In the genomic region with DNA sequence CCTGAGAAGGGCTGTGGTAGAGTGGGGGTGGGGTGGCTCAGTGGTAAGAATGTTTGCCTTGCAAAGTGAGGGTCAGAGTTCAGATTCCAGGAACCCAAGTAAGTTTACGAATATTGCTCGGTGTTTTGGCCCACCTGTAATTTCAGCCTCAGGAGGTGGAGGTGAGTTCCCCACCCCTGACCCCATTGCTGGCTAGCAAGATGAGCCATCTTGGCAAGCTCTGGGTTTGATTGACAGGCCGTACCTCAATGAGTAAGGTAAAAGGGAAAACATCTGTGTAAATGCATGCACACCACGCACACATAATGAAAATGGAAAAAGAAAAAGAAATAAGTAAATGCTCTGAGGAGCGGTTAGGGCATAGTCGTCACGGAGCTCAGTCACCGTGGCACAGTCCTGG, we compare ENCODE assay signal across 30 mouse cellular contexts. TPM values are rescaled to one million over a fixed set of nuclear protein-coding genes. Genes with fewer than 3 reads are reported as not detected.
DNase-seq lines count a peak whose midpoint lies in the region; ATAC-seq and TF ChIP-seq lines count a peak whose summit lies in the region.
"Had no signal": no experiment of that assay in that cellular context is flagged by ENCODE, and none has a peak within 500 bp of the region (broad histone marks: within the 10 kb centered on the region; RNA-seq: fewer than 3 reads in every experiment).

No protein-coding gene starts in this region.

- H3K36me3 ChIP-seq in forebrain, embryonic 14.5 days (ENCODE audit: control insufficient read depth, insufficient read depth, low read length) = no peaks in the 10 kb centered on the region
- H3K36me3 ChIP-seq: embryonic facial prominence, embryonic 12.5 days; embryonic facial prominence, embryonic 15.5 days; forebrain, embryonic 15.5 days; G1E; heart, embryonic 12.5 days; heart, embryonic 15.5 days; hindbrain, embryonic 10.5 days; hindbrain, embryonic 13.5 days had no signal

- no peaks in the 10 kb centered on the region for H3K9me3 ChIP-seq in forebrain, embryonic 14.5 days (replicated peaks; ENCODE audit: control insufficient read depth, low read length)
- H3K9me3 ChIP-seq: embryonic facial prominence, embryonic 12.5 days; embryonic facial prominence, embryonic 15.5 days; forebrain, embryonic 15.5 days; G1E; heart, embryonic 12.5 days; heart, embryonic 15.5 days; hindbrain, embryonic 10.5 days; hindbrain, embryonic 13.5 days had no signal

- no peak overlapping the region for H3K9ac ChIP-seq in forebrain, embryonic 14.5 days (ENCODE audit: low read length)
- H3K9ac ChIP-seq: embryonic facial prominence, embryonic 12.5 days; embryonic facial prominence, embryonic 15.5 days; forebrain, embryonic 15.5 days; heart, embryonic 12.5 days; heart, embryonic 15.5 days; hindbrain, embryonic 13.5 days had no signal

- peak; percentile 30 for DNase-seq in cerebellum, adult 11 months
- DNase-seq in cerebellum, postnatal 36 days = no peak
- peak; percentile 72 for DNase-seq in cerebellum, adult 9-11 months
- DNase-seq in layer of hippocampus, adult 2 months (ENCODE audit: low spot score in 2 of 2) = no peak
- no peak for DNase-seq in layer of hippocampus, adult 8-10 months (ENCODE audit: low spot score in 2 of 2)
- DNase-seq in yolk sac, embryonic 10.5 days (ENCODE audit: low spot score) = peak; percentile 84
- DNase-seq in forebrain, embryonic 14.5 days (ENCODE audit: low spot score) = no peak
- DNase-seq: adrenal gland, postnatal 10 days; adrenal gland, postnatal 36 days; gastrocnemius, postnatal 25 days; heart, adult 18-20 months; heart, postnatal 10 days; heart, postnatal 36 days had no signal

- H3K4me1 ChIP-seq in forebrain, embryonic 14.5 days (ENCODE audit: control insufficient read depth, insufficient read depth, low read length) = no peaks in the 10 kb centered on the region

- no peak for ATAC-seq in cerebellum, adult (ENCODE audit: insufficient number of reproducible peaks, low FRiP score, low TSS enrichment)
- no peak for ATAC-seq in forebrain, embryonic 14.5 days
- ATAC-seq: intestine, postnatal 0 days; Patski had no signal

- H3K27ac ChIP-seq in layer of hippocampus, adult 2 months = peak overlapping the region; percentile 21; the same call in 1 of the 2 replicates
- H3K27ac ChIP-seq in forebrain, embryonic 14.5 days (ENCODE audit: low read depth, low read length) = no peak overlapping the region
- H3K27ac ChIP-seq: embryonic facial prominence, embryonic 12.5 days; embryonic facial prominence, embryonic 15.5 days; forebrain, embryonic 15.5 days; heart, embryonic 15.5 days; hindbrain, embryonic 13.5 days had no signal

- H3K4me2 ChIP-seq in forebrain, embryonic 14.5 days (ENCODE audit: low read length) = no peak overlapping the region
- H3K4me2 ChIP-seq: embryonic facial prominence, embryonic 12.5 days; embryonic facial prominence, embryonic 15.5 days; forebrain, embryonic 15.5 days; heart, embryonic 12.5 days; heart, embryonic 15.5 days; hindbrain, embryonic 13.5 days had no signal

- no peaks in the 10 kb centered on the region for H3K27me3 ChIP-seq in forebrain, embryonic 14.5 days (replicated peaks; ENCODE audit: control insufficient read depth, insufficient read depth, low read length)
- H3K27me3 ChIP-seq: embryonic facial prominence, embryonic 12.5 days; embryonic facial prominence, embryonic 15.5 days; forebrain, embryonic 15.5 days; heart, embryonic 12.5 days; heart, embryonic 15.5 days; Patski had no signal

- no peak for TF ChIP-seq CTCF in layer of hippocampus, adult 2 months (conservative IDR thresholded peaks at IDR 0.05)

- 92% methylated on average over 8 of the region's 8 CpGs for WGBS in forebrain, embryonic 14.5 days

- no peak overlapping the region for H3K4me3 ChIP-seq in layer of hippocampus, adult 2 months
- no peak overlapping the region for H3K4me3 ChIP-seq in forebrain, embryonic 14.5 days (ENCODE audit: low read depth, low read length)
- H3K4me3 ChIP-seq: embryonic facial prominence, embryonic 12.5 days; embryonic facial prominence, embryonic 15.5 days; forebrain, embryonic 15.5 days; heart, embryonic 12.5 days; heart, embryonic 15.5 days; hindbrain, embryonic 10.5 days; hindbrain, embryonic 13.5 days had no signal

RNA-seq across cellular contexts. Expression of a gene that starts 14.7 kb away (rescaled TPM):
- 100 to 1,000 TPM; 240 to 254 TPM for total RNA-seq in layer of hippocampus, adult 2 months (2021)
- 100 to 1,000 TPM; 248 to 260 (median 255) TPM for total RNA-seq in layer of hippocampus, adult 8-10 months (2022)
- polyA plus RNA-seq in forebrain, embryonic 14.5 days (2014; fragmentation: Nextera tagmentation; extraction: Ambion mirVana) = 12.3 and 16.7 TPM in 2 replicates

RNA-seq across cellular contexts. Expression of a gene that starts 24.3 kb away (rescaled TPM):
- total RNA-seq in layer of hippocampus, adult 2 months (2021) = 100 to 1,000 TPM; 137 to 142 TPM
- 100 to 1,000 TPM in 2 of 4 experiments, 10 to 100 TPM in 2; 91.6 to 119 (median 104) TPM for total RNA-seq in layer of hippocampus, adult 8-10 months (2022)
- 1.2 and 1.7 TPM in 2 replicates for polyA plus RNA-seq in forebrain, embryonic 14.5 days (2014; fragmentation: Nextera tagmentation; extraction: Ambion mirVana)
- polyA plus RNA-seq: Patski had no signal

RNA-seq across cellular contexts. Expression of a gene that starts 24.4 kb away (rescaled TPM):
- total RNA-seq in layer of hippocampus, adult 2 months (2021) = 1 to 10 TPM; 2.5 to 3.4 TPM
- total RNA-seq in layer of hippocampus, adult 8-10 months (2022) = 1 to 10 TPM; 1.8 to 4.9 (median 2.8) TPM
- 0.19 TPM in 1 of 2 replicates, not detected in the other for polyA plus RNA-seq in forebrain, embryonic 14.5 days (2014; fragmentation: Nextera tagmentation; extraction: Ambion mirVana)
- total RNA-seq: adrenal gland, adult 18-20 months; adrenal gland, postnatal 10 days; adrenal gland, postnatal 36 days; common myeloid progenitor, adult 5-6 weeks; gastrocnemius, adult 8-10 months; gastrocnemius, postnatal 25 days; heart, adult 18-20 months; heart, postnatal 10 days; heart, postnatal 36 days had no signal
- polyA plus RNA-seq: embryonic facial prominence, embryonic 12.5 days; embryonic facial prominence, embryonic 15.5 days; forebrain, embryonic 11.5 days; gonadal fat pad, adult 2 months; heart, embryonic 12.5 days; heart, embryonic 15.5 days; hindbrain, embryonic 10.5 days; hindbrain, embryonic 13.5 days; intestine, embryonic 14.5 days; intestine, postnatal 0 days; Patski had no signal

RNA-seq across cellular contexts. Expression of a gene that starts 34.1 kb away (rescaled TPM):
- total RNA-seq in layer of hippocampus, adult 2 months (2021) = under 1 TPM in 1 of 2 experiments, not detected in 1; 0.52 TPM
- total RNA-seq in layer of hippocampus, adult 8-10 months (2022) = under 1 TPM in 1 of 4 experiments, not detected in 3; 0.69 TPM
- polyA plus RNA-seq in forebrain, embryonic 14.5 days (2014; fragmentation: Nextera tagmentation; extraction: Ambion mirVana) = not detected in 2 replicates
- total RNA-seq: adrenal gland, adult 18-20 months; adrenal gland, postnatal 10 days; adrenal gland, postnatal 36 days; common myeloid progenitor, adult 5-6 weeks; gastrocnemius, adult 8-10 months; gastrocnemius, postnatal 25 days; heart, adult 18-20 months; heart, postnatal 10 days; heart, postnatal 36 days had no signal
- polyA plus RNA-seq: embryonic facial prominence, embryonic 12.5 days; embryonic facial prominence, embryonic 15.5 days; forebrain, embryonic 11.5 days; forebrain, embryonic 15.5 days; G1E; gonadal fat pad, adult 2 months; heart, embryonic 12.5 days; heart, embryonic 15.5 days; hindbrain, embryonic 10.5 days; hindbrain, embryonic 13.5 days; intestine, embryonic 14.5 days; intestine, postnatal 0 days; Patski had no signal

RNA-seq across cellular contexts. Expression of a gene that starts 47.4 kb away (rescaled TPM):
- total RNA-seq in layer of hippocampus, adult 2 months (2021) = 1 to 10 TPM; 4.8 to 5.1 TPM
- total RNA-seq in layer of hippocampus, adult 8-10 months (2022) = 1 to 10 TPM; 4.7 to 5.9 (median 5.1) TPM
- 1.5 and 1.7 TPM in 2 replicates for polyA plus RNA-seq in forebrain, embryonic 14.5 days (2014; fragmentation: Nextera tagmentation; extraction: Ambion mirVana)
- total RNA-seq: common myeloid progenitor, adult 5-6 weeks had no signal
- polyA plus RNA-seq: G1E, Patski had no signal

Comparison
In these comparisons a context has a peak if more than half of its experiments do, and no peak if none do; other contexts are left out.
1. DNase-seq: peak in cerebellum, adult 11 months (single experiment), cerebellum, adult 9-11 months (single experiment) and yolk sac, embryonic 10.5 days (single experiment); none in cerebellum, postnatal 36 days (0 of 2), layer of hippocampus, adult 2 months (0 of 2), layer of hippocampus, adult 8-10 months (0 of 2) and forebrain, embryonic 14.5 days (single experiment).